Mouse (Mus musculus) midbrain, postnatal 0 days (tissue): ENCODE results near the gene Tnfrsf8. TPM values are rescaled to one million over a fixed set of nuclear protein-coding genes. Genes with fewer than 3 reads are reported as not detected.

Experiments
- ATAC-seq: fragments of 200-750 bp; cut with Nextera tagmentation; 2 replicates; pipeline ENCODE4 v1.8.0; 2017; ENCODE audit warnings: moderate number of reproducible peaks, mild to moderate bottlenecking, moderate TSS enrichment, moderate library complexity; ENCODE audit not compliant: low FRiP score
- DNase-seq: peaks from one replicate; pipeline ENCODE4 v3.0.0-alpha.2; 2015; ENCODE audit warnings: low spot score
- H3K27ac ChIP-seq: fragments of 300-500 bp; sonication (generic); 2 replicates; pipeline ENCODE4 v1.5.1; 2014; ENCODE audit warnings: low read depth, mild to moderate bottlenecking, low read length, mixed read lengths
- H3K27me3 ChIP-seq: fragments of 300-500 bp; sonication (generic); 2 replicates; pipeline ENCODE4 v1.6.1; 2014; ENCODE audit warnings: low read length, control low read depth, mixed read lengths; ENCODE audit not compliant: insufficient read depth
- H3K36me3 ChIP-seq: fragments of 300-500 bp; sonication (generic); 2 replicates; pipeline ENCODE4 v1.6.1; 2014; ENCODE audit warnings: low read length, control low read depth, mixed read lengths; ENCODE audit not compliant: insufficient read depth
- H3K4me1 ChIP-seq: fragments of 300-500 bp; sonication (generic); 2 replicates; pipeline ENCODE4 v1.6.1; 2014; ENCODE audit warnings: mild to moderate bottlenecking, control low read depth, antibody characterized with exemption, low read length, mixed read lengths; ENCODE audit not compliant: insufficient read depth
- H3K4me2 ChIP-seq: fragments of 300-500 bp; sonication (generic); 2 replicates; pipeline ENCODE4 v1.6.1; 2014; ENCODE audit warnings: low read depth, mild to moderate bottlenecking, low read length, mixed read lengths; ENCODE audit not compliant: poor library complexity, severe bottlenecking
- H3K4me3 ChIP-seq: fragments of 300-500 bp; sonication (generic); 2 replicates; pipeline ENCODE4 v1.5.1; 2014; ENCODE audit warnings: low read depth, mild to moderate bottlenecking, low read length, moderate library complexity
- H3K9ac ChIP-seq: fragments of 300-500 bp; sonication (generic); replicated peaks from 2 replicates; pipeline ENCODE4 v1.6.1; 2014; ENCODE audit warnings: mild to moderate bottlenecking, low read length, moderate library complexity, mixed read lengths; ENCODE audit not compliant: poor library complexity, severe bottlenecking
- H3K9me3 ChIP-seq: fragments of 300-500 bp; sonication (generic); 2 replicates; pipeline ENCODE4 v1.6.1; 2016; ENCODE audit warnings: low read length, control low read depth
- CTCF ChIP-seq: IDR thresholded peaks from 2 replicates; pipeline ENCODE4 v1.5.1; 2016; ENCODE audit warnings: antibody characterized with exemption, mild to moderate bottlenecking
- WGBS: fragments of 180-500 bp; shearing (Covaris S2); extraction: QIAGEN DNeasy Blood & Tissue Kit; methylation state at CpG from one replicate; pipeline ENCODE4 v1.1.7; 2014; 5-methylcytosine and 5-hydroxymethylcytosine counted together
- polyA plus RNA-seq: library from polyadenylated mRNA; unstranded; fragments of >200 nt; fragmentation: Nextera tagmentation; extraction: Ambion mirVana; gene quantifications from 2 replicates; pipeline ENCODE4 v1.2.1, GENCODE M21; 2015
- total RNA-seq: library from RNA; depleted of rRNA; stranded (reverse); fragments of >200 nt; gene quantifications from 2 replicates; pipeline ENCODE4 v1.2.3, GENCODE M21; 2014

The Tnfrsf8 gene
- total and polyA plus RNA-seq, 2 experiments from 2014 or later, result 3.0 to 3.3 TPM

DNA sequence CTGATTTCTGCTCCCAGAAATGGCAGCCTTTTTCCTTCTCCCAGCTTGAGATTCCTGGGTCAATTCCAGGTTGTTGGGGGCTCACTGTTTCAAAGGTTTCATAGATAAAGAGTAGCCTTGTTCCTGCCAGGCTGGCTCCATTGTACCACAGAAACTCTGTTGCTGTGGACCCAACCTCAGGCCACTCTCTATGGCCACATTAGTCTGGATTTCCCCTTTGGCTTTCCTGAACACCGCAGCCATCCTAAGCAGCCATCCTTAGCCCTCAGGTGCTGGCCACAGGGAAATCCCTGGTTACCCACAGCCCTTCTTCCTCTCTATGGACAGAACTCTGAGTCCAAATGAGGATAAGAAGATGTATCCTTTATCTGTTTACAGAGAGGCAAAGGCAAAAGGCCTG lies 30.0 kb upstream of the Tnfrsf8 start:
- no peaks in the 10 kb centered on the region for H3K27me3 ChIP-seq

DNA sequence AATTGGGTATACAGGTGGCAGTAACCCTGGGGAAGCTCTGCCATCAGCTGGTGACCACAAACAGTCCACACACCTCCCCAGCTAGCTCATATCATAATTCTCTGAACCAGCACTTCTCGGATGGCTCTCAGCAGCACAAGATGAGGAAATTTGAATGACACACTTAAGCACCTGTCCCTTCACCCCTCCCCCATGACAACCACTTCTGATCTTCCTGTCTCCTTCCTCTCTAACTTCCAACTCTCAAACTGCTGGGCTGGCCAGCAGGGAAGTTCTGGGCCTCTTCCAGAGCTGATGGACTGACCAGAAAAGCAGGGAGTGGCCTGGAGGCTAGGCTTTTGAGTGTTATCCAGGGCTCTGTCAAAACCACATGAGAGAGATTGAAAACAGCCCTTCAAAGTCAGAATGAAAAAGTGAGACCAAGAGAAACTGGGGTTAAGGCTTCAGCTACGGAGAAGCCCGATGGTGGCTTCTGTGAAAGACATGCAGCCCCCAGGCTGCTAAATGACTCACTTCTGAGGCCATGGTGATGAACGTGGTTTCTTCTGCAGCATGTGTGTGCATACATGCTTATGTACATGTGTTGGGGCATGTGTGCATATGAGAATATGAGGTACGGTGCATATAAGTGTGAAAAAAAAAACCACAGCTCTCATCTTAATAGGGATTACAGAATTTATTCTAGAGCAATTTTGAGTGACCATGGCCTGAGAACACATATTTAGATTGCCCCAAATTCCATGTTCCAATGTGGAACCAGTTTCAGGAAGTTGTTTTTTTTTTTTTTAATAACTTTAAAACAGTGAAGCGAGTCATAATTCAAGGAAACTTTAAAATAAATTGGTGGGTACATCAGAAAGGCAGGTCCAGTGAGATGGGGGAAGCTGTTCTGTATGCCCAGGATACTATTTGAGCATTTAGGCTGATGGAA lies 27.2 kb upstream of the Tnfrsf8 start:
- Histone ChIP-seq H3K27me3 (no peaks in the 10 kb centered on the region), H3K27ac (no peak overlapping the region), H3K4me3 (no peak overlapping the region), H3K36me3 (no peaks in the 10 kb centered on the region), H3K4me1 (no peaks in the 10 kb centered on the region), H3K9me3 (no peaks in the 10 kb centered on the region), H3K9ac (no peak overlapping the region), H3K4me2 (no peak overlapping the region)
- TF ChIP-seq CTCF, result no peak
- no peak for DNase-seq
- ATAC-seq, result no peak
- 86% methylated on average over 6 of the region's 6 CpGs for WGBS

More for the DNA sequence above, 30.0 kb upstream of the Tnfrsf8 start:
- ATAC-seq, result no peak
- H3K9me3 ChIP-seq, result no peaks in the 10 kb centered on the region
- no peaks in the 10 kb centered on the region for H3K36me3 ChIP-seq
- H3K27ac ChIP-seq, result no peak overlapping the region
- no peak overlapping the region for H3K4me3 ChIP-seq
- no peaks in the 10 kb centered on the region for H3K4me1 ChIP-seq
- 100% methylated on average over 1 of the region's 1 CpGs for WGBS
- DNase-seq, result no peak
- no peak for TF ChIP-seq CTCF
- H3K9ac ChIP-seq, result no peak overlapping the region
- no peak overlapping the region for H3K4me2 ChIP-seq

DNA sequence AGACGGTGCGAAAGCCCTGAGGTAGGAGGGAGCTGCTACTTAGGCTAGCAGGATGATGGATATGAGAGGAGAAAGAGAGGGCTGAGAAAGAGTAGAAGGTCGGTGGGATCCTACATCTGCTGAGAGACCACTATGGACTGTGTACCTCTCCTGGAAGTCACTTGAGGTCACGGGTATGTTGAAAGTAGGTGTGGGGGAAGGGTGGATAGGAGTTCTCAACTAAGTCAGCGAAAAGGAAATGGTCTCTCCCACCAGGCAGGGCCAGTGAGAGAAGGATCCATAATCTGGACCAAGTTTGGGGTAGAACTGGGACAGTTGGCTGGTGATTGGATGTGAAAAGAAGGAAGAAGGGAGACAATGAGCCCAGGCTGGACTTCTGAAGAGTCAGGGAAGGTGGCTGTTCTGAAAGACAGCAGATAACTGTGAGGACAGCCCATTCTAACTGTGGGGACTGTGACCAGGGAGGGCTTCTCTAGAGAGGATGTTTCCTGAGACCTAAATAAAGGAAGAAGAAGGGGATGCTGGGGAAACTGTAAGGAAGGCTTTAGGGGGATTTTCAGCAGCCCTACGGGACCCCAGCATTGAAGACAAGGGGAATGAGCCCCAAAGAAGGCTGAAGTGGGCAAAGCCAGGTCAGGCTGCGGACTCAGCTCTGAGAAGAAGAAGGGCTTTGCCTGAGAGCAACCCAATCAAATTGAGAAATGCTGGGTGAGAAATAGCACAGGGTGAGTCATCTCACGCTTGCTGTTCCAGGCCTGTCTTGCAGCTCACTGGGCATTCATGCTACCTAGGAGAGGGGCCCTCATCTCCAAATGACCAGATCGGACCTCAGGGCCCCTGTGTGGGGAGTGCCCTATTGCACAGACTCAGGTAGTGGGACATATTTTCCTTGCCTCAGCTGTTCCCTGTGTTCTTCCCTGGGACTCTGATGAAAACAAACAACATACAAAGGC lies 23.2 kb upstream of the Tnfrsf8 start:
- no peak overlapping the region for H3K4me2 ChIP-seq
- H3K36me3 ChIP-seq, result no peaks in the 10 kb centered on the region
- H3K9ac ChIP-seq, result no peak overlapping the region
- H3K4me3 ChIP-seq, result no peak overlapping the region
- TF ChIP-seq CTCF, result no peak
- H3K27ac ChIP-seq, result no peak overlapping the region
- H3K4me1 ChIP-seq, result no peaks in the 10 kb centered on the region
- ATAC-seq, result no peak
- no peak for DNase-seq
- 77% methylated on average over 9 of the region's 9 CpGs for WGBS
- no peaks in the 10 kb centered on the region for H3K27me3 ChIP-seq
- H3K9me3 ChIP-seq, result no peaks in the 10 kb centered on the region

DNA sequence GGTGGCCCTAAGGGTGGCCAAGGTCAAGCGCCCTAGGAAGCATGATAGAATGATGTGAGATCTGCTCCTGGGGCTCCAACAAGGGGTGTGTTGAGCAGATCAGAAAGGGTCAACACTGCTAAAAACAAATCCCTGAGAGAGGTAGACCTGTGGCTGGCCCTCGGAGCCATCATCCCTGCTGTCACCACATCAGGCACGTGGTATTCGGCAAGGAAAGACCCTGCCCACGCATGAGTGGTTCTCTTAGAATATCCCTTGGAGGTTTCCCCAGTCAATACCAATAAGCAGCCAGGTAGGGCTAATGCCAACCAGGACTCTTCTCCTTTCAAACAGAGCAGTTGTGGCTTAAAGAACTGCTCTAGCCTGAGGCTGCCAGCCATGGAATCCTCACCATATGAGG lies 21.6 kb upstream of the Tnfrsf8 start:
- ATAC-seq (no peak), DNase-seq (no peak)
- no peaks in the 10 kb centered on the region for H3K36me3 ChIP-seq
- WGBS, result 88% methylated on average over 5 of the region's 5 CpGs
- H3K9me3 ChIP-seq, result no peaks in the 10 kb centered on the region
- H3K4me1 ChIP-seq, result no peaks in the 10 kb centered on the region
- no peak overlapping the region for H3K27ac ChIP-seq
- no peak for TF ChIP-seq CTCF
- H3K4me3 ChIP-seq, result no peak overlapping the region
- H3K4me2 ChIP-seq, result no peak overlapping the region
- no peak overlapping the region for H3K9ac ChIP-seq
- H3K27me3 ChIP-seq, result no peaks in the 10 kb centered on the region

DNA sequence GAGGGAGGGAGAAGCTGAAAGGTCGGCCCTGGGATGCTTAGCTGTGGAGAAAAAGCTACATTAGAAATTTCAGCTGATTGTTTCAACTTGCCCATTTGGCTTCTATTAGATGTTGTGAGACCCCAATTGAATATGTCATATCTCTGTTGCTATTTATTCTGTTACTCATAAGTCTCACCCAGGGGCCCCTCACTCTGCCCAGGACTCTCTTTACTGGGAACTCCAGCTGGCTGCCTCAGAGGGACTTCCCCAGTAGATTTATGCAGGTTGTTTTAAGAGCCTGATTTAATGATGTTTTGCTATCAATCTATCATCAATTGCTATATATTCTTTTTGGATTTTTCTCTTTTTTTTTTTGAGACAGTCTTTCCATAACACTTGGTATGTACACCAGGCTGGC lies 21.1 kb upstream of the Tnfrsf8 start:
- ATAC-seq, result no peak

More for the DNA sequence above, 21.1 kb upstream of the Tnfrsf8 start:
- Histone ChIP-seq H3K27ac (no peak overlapping the region), H3K27me3 (no peaks in the 10 kb centered on the region), H3K4me1 (no peaks in the 10 kb centered on the region), H3K9me3 (no peaks in the 10 kb centered on the region), H3K9ac (no peak overlapping the region), H3K4me2 (no peak overlapping the region), H3K4me3 (no peak overlapping the region), H3K36me3 (no peaks in the 10 kb centered on the region)
- no peak for DNase-seq
- WGBS, result 67% methylated on average over 1 of the region's 1 CpGs
- no peak for TF ChIP-seq CTCF
